Mouse (Mus musculus) gastrocnemius, postnatal 4 days (tissue): ENCODE measurements at regions not wholly inside any gene's neighbourhood (a gene's known extent, or its start where the extent isn't known, plus 50 kb on each side); places are given as distances from the start of the nearest gene placed in this dataset.

Experiments used
- DNase-seq, 2 experiments: peaks; one replicate each; pipeline ENCODE4 v3.0.0; 2021 to 2022; ENCODE audit warnings: low spot score in 2 of 2, mixed read lengths in 2 of 2

DNA sequence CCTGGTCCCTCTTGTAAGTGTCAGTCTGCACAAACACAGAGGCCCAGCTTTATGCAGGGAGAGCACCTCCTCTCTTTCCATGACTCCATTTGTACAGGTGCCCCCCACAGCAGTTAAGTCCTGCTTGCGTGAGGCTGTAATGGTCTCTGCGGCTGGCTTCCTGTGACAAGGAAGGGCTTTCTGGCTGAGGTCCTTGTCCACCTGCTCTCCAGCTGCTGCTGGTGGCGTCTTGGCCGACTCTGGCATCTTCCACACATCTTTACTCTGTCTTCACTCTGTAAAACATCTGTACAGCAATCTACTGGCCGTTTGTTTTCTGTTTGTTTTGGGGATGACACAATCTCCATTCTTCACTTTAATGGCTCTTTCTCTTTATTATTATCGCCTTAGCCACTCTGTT is 60.8 kb downstream of the Rpusd4 start:
- no peak for DNase-seq

- DNase-seq = no peak
Measured at GRCm38 (mm10) chr9:35330386-35330785, 62.7 kb downstream of the Rpusd4 start.

- no peak for DNase-seq
Measured at GRCm38 (mm10) chr9:35331241-35331680, 63.6 kb downstream of the Rpusd4 start.

DNA sequence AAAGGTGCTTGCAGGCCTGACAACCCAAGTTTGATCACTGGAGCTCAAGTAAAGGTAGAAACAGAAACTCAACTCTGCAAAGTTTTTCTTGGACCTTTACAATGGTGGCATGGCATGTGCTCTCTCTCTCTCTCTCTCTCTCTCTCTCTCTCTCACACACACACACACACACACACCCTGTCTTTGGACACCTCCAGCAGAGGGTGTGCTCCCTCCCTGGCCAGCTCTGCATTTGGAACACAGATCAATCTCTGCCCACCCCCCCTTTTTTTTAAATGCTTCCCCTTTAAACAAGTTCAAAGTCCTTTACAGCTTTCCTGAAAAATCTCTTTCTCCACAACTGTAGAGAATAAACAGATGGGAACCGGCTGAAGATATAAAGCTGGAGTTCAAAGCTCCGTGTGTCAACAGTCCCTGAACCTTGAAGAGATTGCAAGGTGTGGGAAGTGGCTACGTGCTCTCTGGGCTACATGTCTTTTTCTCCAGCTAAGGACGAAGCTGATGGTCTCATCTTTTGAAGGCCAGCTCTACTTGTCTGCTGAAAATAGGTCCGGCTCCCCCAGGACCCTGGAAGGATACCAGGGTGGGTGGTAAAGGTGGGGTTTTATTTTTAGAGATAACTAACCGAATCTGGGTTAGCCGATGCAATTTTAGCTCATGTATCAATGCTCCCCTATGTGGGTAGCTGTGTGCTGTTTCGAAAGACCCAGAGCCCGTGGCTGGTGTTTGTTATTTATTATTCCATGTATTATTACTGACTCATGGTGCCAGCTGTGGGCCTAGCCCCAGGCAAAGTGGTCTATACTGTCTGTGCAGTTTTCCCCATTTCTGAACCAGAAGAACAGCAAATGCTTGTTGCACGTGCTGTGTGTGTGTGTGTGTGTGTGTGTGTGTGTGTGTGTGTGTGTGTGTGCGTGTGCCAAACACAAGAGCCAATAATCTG is 65.3 kb downstream of the Rpusd4 start:
- no peak for DNase-seq

- DNase-seq = no peak
Measured at GRCm38 (mm10) chr9:35333631-35334005, 66.0 kb downstream of the Rpusd4 start.

DNA sequence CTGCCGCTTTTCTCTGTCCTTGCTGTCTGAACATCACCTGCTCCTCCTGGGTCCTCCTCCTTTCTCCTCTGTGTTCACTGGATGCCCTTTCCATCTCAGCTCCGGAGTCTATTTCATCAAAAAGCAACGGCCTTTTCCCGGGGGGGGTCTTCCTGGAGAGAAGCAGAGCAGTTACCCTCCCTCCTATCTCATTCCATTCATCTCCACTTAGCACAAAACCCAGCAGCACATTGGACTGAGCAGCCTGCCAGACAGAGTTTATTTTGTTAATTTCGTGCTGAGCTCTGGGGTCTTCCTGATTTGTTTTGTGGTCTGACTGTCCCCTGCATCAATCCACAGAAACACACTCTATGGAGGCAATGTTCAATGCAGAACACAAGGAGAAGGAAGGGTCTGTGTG is 66.9 kb downstream of the Rpusd4 start:
- no peak for DNase-seq

- DNase-seq = no peak
Measured at GRCm38 (mm10) chr9:35335181-35335580, 67.5 kb downstream of the Rpusd4 start.

- peak in 1 of 2 experiments; percentile 60 for DNase-seq
Measured at GRCm38 (mm10) chr9:35335888-35336700, 68.4 kb downstream of the Rpusd4 start.

DNA sequence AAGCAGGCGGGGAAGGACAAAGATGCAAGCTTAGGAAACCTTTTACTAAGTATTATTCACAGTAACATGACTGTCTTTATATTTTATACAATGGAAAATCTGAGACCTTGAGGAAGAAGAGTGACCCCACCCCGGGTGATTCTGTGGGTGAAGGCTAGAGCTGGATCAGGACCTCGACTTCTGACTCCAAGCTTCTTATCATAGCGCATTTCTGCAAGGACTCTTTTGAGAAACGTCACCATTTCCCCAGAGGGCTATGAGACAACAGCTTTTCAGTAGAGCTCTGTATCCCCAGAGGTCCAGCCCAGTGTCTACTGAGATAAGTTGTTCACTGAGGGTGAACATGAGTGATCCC is 69.0 kb downstream of the Rpusd4 start:
- DNase-seq = no peak

GRCm38 (mm10) chr9:35338858-35339257 is 71.2 kb downstream of the Rpusd4 start:
- DNase-seq = no peak

DNA sequence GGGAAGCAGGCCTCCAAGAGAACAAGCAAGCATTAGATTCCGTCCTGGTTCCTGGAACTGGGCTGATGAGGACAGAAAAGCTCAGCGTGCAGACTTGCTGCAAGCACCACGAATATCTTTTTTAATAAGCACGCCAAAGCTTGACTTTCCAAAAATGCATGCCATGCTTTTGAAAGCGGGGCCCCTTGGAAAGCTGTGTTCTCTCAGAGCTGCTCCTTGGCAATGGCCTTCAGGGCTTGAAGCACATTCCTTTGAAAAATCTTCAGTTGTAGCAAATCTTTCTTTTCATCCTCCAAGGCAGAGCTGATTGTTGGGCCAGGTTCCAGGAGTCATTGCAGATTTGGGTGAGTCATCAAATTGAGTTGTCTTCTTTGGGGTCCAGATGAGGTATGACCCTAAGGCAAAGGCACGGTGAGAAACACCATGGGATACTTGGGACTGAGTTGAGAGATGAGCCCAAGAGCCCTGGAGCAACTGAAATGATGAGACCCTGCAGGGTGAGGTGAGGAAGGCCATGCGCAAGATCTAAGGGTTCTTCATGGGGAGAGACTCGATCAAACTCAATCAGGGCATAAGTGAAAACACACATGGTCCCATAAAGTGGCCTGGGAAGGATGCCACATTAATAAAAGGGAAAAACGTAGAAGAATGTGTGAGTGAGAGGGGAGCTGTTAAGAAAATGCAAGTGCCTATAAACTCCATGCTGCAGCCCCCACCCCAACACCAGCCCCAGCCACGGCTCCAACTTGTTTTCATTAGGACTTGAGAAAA is 72.0 kb downstream of the Rpusd4 start:
- peak in 1 of 2 experiments; percentile 47 for DNase-seq

GRCm38 (mm10) chr9:35340263-35340573 is 72.6 kb downstream of the Rpusd4 start:
- no peak for DNase-seq

DNA sequence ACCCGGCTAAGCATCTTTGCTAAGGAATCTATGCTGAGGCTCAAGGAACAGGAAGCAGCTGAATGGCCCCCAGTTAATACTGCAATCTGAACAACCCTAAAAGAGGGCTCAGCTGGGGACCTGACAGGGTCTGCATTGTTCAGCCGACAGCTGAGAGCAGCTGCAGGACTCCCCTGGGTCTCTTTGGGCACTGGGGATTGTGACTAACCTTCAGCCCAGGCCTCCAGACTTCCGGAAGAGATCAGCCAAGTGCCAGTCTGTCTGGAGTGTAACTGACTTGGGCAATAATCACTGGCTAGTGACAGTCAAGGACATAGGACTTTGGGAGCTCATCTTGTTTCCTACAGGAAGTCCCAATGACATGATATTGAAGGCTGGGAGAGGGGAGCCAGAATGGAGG is 73.1 kb downstream of the Rpusd4 start:
- DNase-seq = peak in 1 of 2 experiments; percentile 60

- DNase-seq = no peak
Measured at GRCm38 (mm10) chr9:35341386-35341785, 73.7 kb downstream of the Rpusd4 start.

- peak in 1 of 2 experiments; percentile 46 for DNase-seq
Measured at GRCm38 (mm10) chr9:35342436-35342835, 74.8 kb downstream of the Rpusd4 start.

DNA sequence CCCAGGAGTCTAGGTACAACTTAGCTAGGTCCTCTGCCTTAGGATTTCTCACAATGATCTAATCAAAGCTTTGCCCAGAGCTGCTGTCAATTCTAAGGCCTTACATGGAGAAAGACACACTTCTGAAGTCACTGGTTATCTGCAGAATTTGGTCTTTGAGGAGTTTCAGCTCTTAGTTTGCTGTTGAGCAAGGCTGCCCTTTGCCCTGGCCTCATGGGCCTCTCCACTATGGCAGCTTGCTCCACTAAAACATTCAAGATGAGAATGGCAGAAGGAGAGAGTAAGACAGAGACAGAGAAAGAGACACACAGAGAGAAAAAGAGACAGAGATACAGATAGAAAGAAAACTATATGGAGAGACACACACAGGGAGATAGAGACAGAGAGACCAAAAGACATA is 75.7 kb downstream of the Rpusd4 start:
- DNase-seq = no peak

GRCm38 (mm10) chr9:35344374-35344773 is 76.6 kb upstream of the Cdon start:
- no peak for DNase-seq

DNA sequence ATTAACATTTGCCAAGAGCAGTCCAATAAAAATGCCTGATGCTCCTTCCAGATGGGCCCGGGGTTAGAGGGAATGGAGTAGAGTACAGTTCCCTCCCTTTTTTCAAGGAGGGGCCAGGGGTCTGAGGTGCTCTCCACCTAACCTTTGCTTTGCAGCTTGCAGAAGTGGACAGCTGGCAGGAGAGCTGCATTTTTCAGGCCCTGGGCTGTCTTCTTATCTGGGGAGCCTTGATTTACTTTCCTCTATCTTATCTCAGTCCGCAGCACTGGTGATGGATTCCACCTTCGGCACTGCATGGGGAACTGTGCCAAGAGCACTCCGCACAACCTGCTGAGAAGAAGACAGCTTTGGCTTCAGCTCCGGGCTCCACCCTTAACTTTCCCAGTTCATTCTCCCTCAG is 74.5 kb upstream of the Cdon start:
- DNase-seq = no peak

DNA sequence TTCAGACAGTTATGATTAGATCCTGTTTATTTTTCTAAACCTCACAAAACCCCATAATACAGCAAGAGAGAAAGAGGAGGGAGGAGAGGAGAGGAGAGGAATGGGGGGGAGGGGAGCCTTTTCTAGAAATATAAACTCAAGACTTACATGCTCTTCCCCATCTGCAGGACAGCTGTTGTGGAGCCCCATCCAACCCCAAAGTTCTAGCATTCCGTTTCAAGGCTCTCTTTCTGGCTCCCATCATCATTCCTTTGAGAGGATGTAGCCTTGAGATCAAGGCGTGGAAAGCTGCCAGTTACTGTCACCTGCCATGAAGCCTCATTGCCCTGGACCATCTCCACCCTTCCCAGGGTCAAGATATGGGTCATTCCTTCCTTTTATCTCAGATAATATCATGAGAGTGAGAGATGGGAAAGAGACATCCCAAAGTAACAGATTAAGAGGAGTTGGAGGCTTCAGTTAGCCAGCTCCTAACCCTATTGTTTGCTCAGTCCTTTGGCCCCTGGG is 70.8 kb upstream of the Cdon start:
- no peak for DNase-seq

DNA sequence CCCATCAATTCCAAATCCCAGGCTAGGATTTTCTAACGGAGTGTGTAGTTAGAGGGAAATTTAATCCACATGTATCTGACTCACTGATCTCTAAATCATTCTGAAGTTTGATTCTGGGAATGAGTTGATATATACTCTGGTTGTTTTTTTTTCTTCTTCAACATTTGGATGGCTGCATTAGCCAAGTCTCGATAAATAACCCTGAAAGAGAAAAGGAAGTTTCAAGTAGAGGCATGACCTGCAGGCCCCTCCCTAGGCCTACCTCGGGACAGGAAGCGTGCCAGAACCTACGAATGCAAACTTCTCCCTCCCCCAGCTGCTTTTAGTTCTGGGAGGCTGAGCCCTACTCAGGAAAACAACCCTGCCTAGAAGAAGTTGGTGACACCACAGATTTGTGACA is 69.4 kb upstream of the Cdon start:
- no peak for DNase-seq

DNA sequence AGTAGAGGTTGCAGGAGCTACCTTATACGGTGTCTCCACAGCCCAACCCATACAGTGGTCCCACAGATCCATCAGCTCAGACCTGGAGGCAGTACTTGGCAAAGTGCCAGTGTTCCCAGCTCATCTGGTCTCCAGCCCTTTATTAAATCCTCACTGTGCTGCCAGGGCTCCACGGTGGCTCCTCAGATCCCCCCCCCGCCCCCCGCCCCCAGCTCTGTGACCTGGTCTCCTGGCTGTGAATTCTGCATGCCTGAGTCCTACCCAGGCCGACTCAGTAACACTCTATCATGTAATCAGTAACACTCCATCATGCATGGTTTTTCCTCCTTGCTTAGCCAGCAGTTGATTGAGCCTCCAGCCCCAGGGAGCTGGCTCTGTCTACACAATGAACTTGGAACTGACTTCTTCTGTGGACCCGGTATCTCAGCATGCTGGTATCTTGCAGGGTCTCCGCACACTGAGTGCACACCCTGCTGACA is 66.2 kb upstream of the Cdon start:
- no peak for DNase-seq
